Mouse (Mus musculus): ENCODE measurements around the gene Msrb3. TPM values are rescaled to one million over a fixed set of nuclear protein-coding genes. Genes with fewer than 3 reads are reported as not detected.

Gene Msrb3
- total RNA-seq, 2 experiments from 2014 or later, result 65.6 to 74.8 TPM

GRCm38 (mm10) chr10:120900096-120900495 is 1.2 kb upstream of the Msrb3 start:
- no peak for DNase-seq (ENCODE audit: low spot score in 2 of 2)

GRCm38 (mm10) chr10:120898357-120898756 is 544 bp downstream of the Msrb3 start:
- peak; percentile 32 to 35 for DNase-seq (ENCODE audit: low spot score in 2 of 2)

GRCm38 (mm10) chr10:120895899-120896289 is 3.0 kb downstream of the Msrb3 start:
- no peak for DNase-seq (ENCODE audit: low spot score in 2 of 2)

GRCm38 (mm10) chr10:120894978-120895898 is 3.7 kb downstream of the Msrb3 start:
- DNase-seq (ENCODE audit: low spot score in 2 of 2), result no peak

DNA sequence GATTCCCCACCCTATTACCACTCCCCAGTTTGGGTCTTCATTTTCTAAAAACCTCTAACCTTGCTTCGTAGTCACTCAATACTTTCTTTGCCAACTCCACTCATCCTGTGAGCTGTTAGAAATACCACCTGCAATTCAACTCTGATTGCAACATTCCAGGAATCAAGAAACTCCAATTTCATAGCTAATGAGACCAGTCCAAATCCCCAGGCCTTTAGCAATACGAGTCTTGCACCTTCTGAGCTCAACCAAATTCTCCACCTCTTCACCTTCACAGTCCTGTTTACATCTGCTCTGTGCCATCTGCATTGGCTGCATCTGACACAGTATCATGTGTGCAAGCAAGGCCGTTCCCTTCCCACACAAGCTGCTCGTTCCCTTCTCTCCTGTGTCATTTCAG is 5.0 kb downstream of the Msrb3 start:
- DNase-seq (ENCODE audit: low spot score in 2 of 2), result no peak

- DNase-seq (ENCODE audit: low spot score in 2 of 2), result no peak
These were observed 7.8 kb downstream of the Msrb3 start for GRCm38 (mm10) chr10:120891131-120891530.

DNA sequence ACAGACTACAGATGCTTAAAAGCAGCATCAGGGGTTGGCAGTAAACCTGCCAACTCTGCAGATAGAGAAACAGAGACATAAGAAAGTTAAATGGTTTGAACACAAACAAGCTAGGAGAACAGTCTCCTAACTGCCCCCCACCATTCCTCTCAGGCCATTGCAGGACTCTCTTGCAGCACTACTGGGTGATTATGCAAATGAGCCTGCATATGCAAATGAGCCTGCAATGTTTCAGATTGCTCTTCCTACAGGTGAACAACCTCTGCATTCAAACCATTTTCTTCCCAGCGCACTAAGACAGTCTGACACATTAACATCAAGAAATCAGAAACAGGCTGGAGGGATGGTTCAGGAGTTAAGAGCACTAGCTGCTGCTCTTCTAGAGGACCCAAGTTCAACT is 8.3 kb downstream of the Msrb3 start:
- DNase-seq (ENCODE audit: low spot score in 2 of 2), result no peak

GRCm38 (mm10) chr10:120888531-120888930 is 10.4 kb downstream of the Msrb3 start:
- no peak for DNase-seq (ENCODE audit: low spot score in 2 of 2)

DNA sequence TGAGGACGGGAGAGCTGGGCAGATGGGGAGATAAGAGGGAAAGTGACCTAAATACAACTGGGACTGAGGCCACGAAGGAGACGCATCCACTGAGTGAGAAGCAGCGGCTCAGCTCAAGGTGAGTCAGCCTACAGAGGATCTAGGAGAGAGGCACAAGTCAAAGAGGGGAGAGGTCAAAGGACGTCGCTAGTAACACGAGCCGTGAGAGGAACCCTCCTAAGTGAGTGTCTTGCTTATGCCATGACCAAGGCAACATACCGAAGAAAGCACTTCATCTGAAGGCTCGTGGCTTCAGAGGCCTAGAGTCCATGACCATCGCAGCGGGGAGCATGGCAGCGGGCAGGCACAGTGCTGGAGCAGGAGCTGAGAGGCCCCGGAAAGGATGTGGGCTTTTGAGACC is 14.7 kb downstream of the Msrb3 start:
- DNase-seq (ENCODE audit: low spot score in 2 of 2), result no peak

- DNase-seq (ENCODE audit: low spot score in 2 of 2), result no peak
These were observed 15.2 kb downstream of the Msrb3 start for GRCm38 (mm10) chr10:120883732-120884131.

DNA sequence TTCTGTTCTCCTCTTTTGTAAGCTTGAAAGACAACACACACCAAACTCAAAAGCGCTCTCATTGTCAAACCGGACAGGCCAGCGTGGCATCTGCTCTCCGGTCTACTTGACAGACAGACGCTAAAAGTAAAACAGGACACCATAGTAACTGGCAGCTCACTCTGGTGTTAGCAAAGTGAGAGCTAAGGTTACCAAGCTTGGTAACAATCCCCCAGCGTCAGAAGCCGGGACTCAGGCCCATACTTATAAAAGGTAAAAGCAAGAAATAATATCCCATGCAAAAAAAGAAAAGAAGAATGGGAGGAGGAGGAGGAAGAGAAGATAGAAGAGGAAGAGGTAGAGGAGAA is 15.9 kb downstream of the Msrb3 start:
- no peak for DNase-seq (ENCODE audit: low spot score in 2 of 2)

- no peak for DNase-seq (ENCODE audit: low spot score in 2 of 2)
These were observed 16.4 kb downstream of the Msrb3 start for GRCm38 (mm10) chr10:120882347-120883068.

- no peak for DNase-seq (ENCODE audit: low spot score in 2 of 2)
These were observed 22.2 kb downstream of the Msrb3 start for GRCm38 (mm10) chr10:120876549-120877270.

- peak; percentile 80 to 86 for DNase-seq (ENCODE audit: low spot score in 2 of 2)
These were observed 23.0 kb downstream of the Msrb3 start for GRCm38 (mm10) chr10:120875672-120876463.

DNA sequence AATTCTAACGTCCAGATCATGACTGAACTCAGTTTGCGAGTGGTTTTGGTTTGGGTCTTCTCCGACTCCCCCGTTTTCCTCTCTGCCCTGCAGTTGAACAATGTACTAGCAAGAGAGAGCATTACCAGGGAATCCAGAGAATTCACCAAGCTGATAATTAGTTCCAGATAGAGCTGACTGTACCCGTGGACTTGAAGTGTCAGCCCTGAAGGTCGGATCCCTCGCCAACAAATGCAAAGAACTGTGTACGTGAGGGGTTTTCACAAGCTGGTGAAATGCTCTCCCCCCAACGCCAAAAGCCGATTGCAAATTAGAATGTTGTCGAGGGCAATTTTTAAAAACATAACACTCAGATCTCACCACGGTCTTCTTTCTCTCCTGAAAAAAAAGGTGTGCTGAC is 24.6 kb downstream of the Msrb3 start:
- no peak for DNase-seq (ENCODE audit: low spot score in 2 of 2)

DNA sequence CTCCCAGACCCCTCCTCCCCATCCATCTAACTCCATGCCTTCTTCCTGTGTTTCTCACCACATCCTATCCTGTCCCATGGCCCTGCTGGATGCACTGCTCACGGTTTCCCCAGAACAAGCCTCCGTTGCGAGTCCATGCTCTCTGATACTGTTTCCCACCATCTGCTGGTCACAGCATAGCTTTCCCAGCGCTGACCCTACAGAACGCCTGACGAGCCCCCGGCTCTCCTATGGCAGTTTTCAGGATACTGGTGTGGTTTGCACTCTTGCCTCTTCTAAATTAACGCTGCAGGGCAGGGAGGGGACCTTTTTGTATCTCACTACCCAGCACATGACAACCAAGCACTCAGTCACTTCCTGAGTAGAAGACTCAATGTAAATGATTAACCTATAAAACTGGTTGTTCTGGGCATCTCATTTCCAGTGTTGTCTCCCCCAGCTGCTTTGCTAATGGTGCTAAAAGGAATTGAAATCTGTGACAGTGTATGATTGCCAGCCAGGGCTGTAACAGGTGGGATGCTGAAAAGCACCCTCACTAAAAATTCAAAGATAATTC is 25.2 kb downstream of the Msrb3 start:
- DNase-seq (ENCODE audit: low spot score in 2 of 2), result no peak

DNA sequence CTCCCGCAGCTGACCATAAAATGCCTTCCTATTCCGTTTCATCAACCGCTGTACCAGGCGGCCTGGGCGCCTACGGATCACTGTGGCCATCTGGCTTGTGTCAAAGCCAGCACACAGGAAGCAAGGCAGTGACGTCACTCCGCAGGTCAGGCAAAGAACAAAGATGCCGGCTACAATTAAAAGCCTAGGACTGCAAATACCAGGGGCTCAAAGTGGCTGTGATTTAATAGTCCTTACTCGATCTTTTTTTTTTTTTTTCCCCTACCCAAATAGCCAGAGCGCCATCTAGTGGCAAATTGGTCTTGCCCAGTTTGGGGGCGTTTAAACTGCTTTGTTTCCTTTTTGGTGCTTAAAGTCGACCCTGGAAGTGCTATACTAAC is 26.4 kb downstream of the Msrb3 start:
- DNase-seq (ENCODE audit: low spot score in 2 of 2), result peak in 1 of 2 experiments; percentile 25

DNA sequence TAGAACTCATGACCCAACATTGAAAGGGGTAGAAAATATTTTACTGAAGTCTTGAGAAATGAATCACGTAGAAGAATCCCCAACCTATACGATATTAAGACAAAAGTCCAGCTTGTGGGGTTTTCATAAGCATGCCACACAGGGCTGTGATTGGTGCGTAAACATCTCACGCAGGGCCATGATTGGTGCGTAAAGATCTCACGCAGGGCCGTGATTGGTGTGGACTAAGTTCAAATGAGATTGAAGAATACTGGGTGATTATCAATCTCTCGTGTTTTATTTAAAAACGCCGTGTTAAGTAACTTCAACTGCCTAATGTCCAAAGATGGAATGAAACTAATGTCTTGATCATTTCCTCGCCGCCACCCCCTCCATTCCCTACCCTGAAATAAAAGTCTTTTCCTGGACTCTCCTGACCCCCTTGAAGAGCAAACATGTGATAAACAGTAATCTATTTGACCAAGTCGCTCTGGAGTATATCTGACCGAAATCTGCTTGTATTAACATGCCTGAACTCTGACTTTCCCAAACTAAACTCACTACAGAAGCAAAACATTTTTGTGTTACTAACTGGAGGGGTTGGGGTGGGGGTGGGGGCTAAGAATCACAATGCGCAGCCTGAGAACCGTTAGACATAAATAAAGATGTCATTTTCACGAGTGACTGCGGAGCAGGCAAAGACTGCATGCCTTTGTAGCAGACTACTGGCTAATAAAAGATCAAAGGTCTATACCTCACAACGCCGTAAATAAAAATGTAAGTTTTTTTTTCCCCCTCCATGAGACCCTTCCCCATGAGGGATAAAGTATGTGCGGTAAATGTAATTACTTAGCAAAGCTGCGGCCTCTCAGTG is 27.0 kb downstream of the Msrb3 start:
- DNase-seq (ENCODE audit: low spot score in 2 of 2), result no peak

DNA sequence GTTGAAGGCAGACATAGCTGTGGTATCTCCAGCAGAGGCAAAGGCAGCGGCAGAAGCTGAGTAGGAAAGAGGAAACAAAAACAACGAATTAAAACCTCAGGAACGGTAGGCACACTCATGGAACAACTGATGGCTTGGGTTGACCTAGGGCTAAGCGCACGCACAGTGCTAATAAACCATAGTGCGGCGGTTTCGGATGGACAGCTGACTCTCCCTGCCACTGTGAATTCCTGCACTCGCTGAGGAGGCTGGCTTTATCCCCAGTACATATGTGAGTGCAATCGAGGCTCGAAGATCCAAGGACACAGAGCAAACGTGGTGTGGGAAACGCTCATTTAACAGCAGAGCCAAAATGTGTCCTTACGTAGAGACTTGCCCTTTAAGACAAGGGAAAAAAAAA is 27.8 kb downstream of the Msrb3 start:
- DNase-seq (ENCODE audit: low spot score in 2 of 2), result no peak
